Mouse (Mus musculus): ENCODE data around the gene Zfp30.

The Zfp30 gene

DNA sequence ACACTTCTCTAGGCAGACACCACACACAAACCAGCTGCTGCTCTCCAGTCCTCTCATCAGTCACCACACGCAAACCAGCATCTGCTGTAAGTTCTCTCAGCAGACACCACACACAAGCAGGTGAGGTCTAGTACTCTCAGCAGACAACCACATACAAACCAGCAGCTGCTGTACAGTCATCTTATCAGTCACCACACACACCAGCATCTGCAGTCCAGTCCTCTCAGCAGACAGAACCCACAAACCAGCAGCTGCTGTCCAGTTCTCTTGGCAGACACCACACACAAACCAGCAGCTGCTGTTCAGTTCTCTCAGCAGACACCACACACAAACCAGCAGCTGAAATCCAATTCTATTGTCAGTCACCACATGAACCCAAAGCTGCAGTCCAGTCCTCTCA lies 53.0 kb downstream of the Zfp30 start:
- no peak for DNase-seq

DNA sequence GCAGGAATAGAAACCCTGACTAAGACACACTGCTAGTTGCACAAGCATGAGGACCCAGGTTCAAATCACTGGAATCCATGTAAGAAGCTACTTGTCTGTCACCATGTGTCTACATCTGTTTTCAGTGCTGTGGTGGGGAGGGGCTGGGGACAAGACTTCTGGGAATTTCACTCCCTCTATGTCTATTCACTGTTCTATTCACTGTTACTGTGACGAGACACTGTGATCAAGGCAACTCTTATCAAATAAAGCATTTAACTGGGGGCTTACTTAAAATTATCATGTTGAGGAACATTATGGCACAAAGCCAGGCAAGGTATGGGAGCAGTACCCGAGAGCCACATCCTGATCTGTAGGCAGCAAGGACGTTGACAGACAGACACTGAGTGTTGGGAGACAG lies 55.5 kb downstream of the Zfp30 start:
- DNase-seq: no peak

DNA sequence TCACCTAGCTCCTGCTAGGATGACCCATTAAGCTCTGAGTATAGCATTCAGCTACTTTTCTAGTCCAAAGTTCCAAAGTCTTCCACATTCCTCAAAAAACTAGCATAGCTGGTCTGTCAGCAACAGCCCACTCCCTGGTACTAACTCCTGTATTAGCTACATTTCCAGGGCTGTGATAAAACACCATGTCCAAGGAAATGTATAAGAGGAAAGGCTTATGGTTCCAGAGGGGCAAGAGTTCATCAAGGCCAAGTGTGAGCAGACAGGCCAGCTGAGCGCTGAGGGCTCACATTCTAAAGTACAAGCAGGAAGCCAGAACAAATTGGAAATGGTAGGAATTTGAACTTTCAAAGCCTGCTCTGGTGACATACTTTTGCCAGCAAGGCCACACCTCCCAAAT lies 58.3 kb downstream of the Zfp30 start:
- DNase-seq: no peak

Data from lung, postnatal 36 days (tissue).